Mouse (Mus musculus): ENCODE data around the gene Rorc.
A peak's percentile ranks its signal among the peaks of the same experiment; 100 is the strongest.

The Rorc gene

GRCm38 (mm10) chr3:94372641-94373040 lies at the start of gene Rorc:
TSS of gene Rorc (plus strand) at chr3:94372794.
- no peak for DNase-seq (ENCODE audit: low read depth, low spot score)

GRCm38 (mm10) chr3:94328681-94329080 lies 43.9 kb upstream of the Rorc start:
- DNase-seq (ENCODE audit: low read depth, low spot score), result no peak

GRCm38 (mm10) chr3:94334442-94334841 lies 38.2 kb upstream of the Rorc start:
- DNase-seq (ENCODE audit: low read depth, low spot score), result no peak

- no peak for DNase-seq (ENCODE audit: low read depth, low spot score)
These were observed 34.1 kb upstream of the Rorc start for GRCm38 (mm10) chr3:94338522-94338921.

GRCm38 (mm10) chr3:94341959-94342422 lies 30.6 kb upstream of the Rorc start, which contains the start of gene Them5:
TSS of gene Them5 (plus strand) at chr3:94342099.
- DNase-seq (ENCODE audit: low read depth, low spot score), result no peak

GRCm38 (mm10) chr3:94342552-94342951 lies 30.0 kb upstream of the Rorc start:
- DNase-seq (ENCODE audit: low read depth, low spot score), result no peak

GRCm38 (mm10) chr3:94344182-94344581 lies 28.4 kb upstream of the Rorc start:
- DNase-seq (ENCODE audit: low read depth, low spot score), result no peak

- no peak for DNase-seq (ENCODE audit: low read depth, low spot score)
These were observed 27.7 kb upstream of the Rorc start for GRCm38 (mm10) chr3:94344897-94345296.

- no peak for DNase-seq (ENCODE audit: low read depth, low spot score)
These were observed 24.4 kb upstream of the Rorc start for GRCm38 (mm10) chr3:94348146-94348545.

GRCm38 (mm10) chr3:94360812-94361211 lies 11.8 kb upstream of the Rorc start:
- no peak for DNase-seq (ENCODE audit: low read depth, low spot score)

GRCm38 (mm10) chr3:94362138-94362537 lies 10.5 kb upstream of the Rorc start, which contains the start of gene C2cd4d:
TSS of gene C2cd4d (plus strand) at chr3:94362438.
- no peak for DNase-seq (ENCODE audit: low read depth, low spot score)

- no peak for DNase-seq (ENCODE audit: low read depth, low spot score)
These were observed 9.1 kb upstream of the Rorc start for GRCm38 (mm10) chr3:94363291-94364153.

- DNase-seq (ENCODE audit: low read depth, low spot score), result no peak
These were observed 8.5 kb upstream of the Rorc start for GRCm38 (mm10) chr3:94364154-94364526.

GRCm38 (mm10) chr3:94366761-94367160 lies 5.8 kb upstream of the Rorc start:
- DNase-seq (ENCODE audit: low read depth, low spot score), result peak; percentile 59

- no peak for DNase-seq (ENCODE audit: low read depth, low spot score)
These were observed 5.1 kb upstream of the Rorc start for GRCm38 (mm10) chr3:94367511-94367910.

GRCm38 (mm10) chr3:94368631-94369030 lies 4.0 kb upstream of the Rorc start:
- no peak for DNase-seq (ENCODE audit: low read depth, low spot score)

- no peak for DNase-seq (ENCODE audit: low read depth, low spot score)
These were observed 2.9 kb upstream of the Rorc start for GRCm38 (mm10) chr3:94369709-94370108.

GRCm38 (mm10) chr3:94371637-94372036 lies 957 bp upstream of the Rorc start:
- no peak for DNase-seq (ENCODE audit: low read depth, low spot score)

GRCm38 (mm10) chr3:94372038-94372437 lies 556 bp upstream of the Rorc start:
- DNase-seq (ENCODE audit: low read depth, low spot score), result no peak

- DNase-seq (ENCODE audit: low read depth, low spot score), result no peak
These were observed 496 bp downstream of the Rorc start for GRCm38 (mm10) chr3:94373090-94373489.

- no peak for DNase-seq (ENCODE audit: low read depth, low spot score)
These were observed 1.0 kb downstream of the Rorc start for GRCm38 (mm10) chr3:94373597-94374011.

- no peak for DNase-seq (ENCODE audit: low read depth, low spot score)
These were observed 2.0 kb downstream of the Rorc start for GRCm38 (mm10) chr3:94374636-94375035.

GRCm38 (mm10) chr3:94375146-94375545 lies 2.6 kb downstream of the Rorc start:
- DNase-seq (ENCODE audit: low read depth, low spot score), result no peak

Data from WW6 (cell line).